Mouse (Mus musculus): ENCODE measurements at regions not wholly inside any gene's neighbourhood (a gene's known extent, or its start where the extent isn't known, plus 50 kb on each side); places are given as distances from the start of the nearest gene placed in this dataset.

- no peak for ATAC-seq (replicated peaks in 1 of 2; ENCODE audit: insufficient read depth in 1 of 2, low FRiP score in 2 of 2, low TSS enrichment in 1 of 2, low read depth in 1 of 2, poor library complexity in 2 of 2, severe bottlenecking in 2 of 2)
These were observed 53.3 kb upstream of the Ptpn12 start for GRCm38 (mm10) chr5:21109030-21109429.

GRCm38 (mm10) chr5:21113377-21113776, 57.7 kb upstream of the Ptpn12 start:
- ATAC-seq (replicated peaks in 1 of 2; ENCODE audit: insufficient read depth in 1 of 2, low FRiP score in 2 of 2, low TSS enrichment in 1 of 2, low read depth in 1 of 2, poor library complexity in 2 of 2, severe bottlenecking in 2 of 2) = peak; percentile 80 to 84

- ATAC-seq (replicated peaks in 1 of 2; ENCODE audit: insufficient read depth in 1 of 2, low FRiP score in 2 of 2, low TSS enrichment in 1 of 2, low read depth in 1 of 2, poor library complexity in 2 of 2, severe bottlenecking in 2 of 2) = peak in 1 of 2 experiments; percentile 41; a peak in 1 of 4 replicates
These were observed 59.8 kb upstream of the Ptpn12 start for GRCm38 (mm10) chr5:21115552-21115951.

GRCm38 (mm10) chr5:21123081-21123480, 63.0 kb upstream of the Gsap start:
- ATAC-seq (replicated peaks in 1 of 2; ENCODE audit: insufficient read depth in 1 of 2, low FRiP score in 2 of 2, low TSS enrichment in 1 of 2, low read depth in 1 of 2, poor library complexity in 2 of 2, severe bottlenecking in 2 of 2) = no peak

GRCm38 (mm10) chr5:21125085-21125484, 61.0 kb upstream of the Gsap start:
- ATAC-seq (replicated peaks in 1 of 2; ENCODE audit: insufficient read depth in 1 of 2, low FRiP score in 2 of 2, low TSS enrichment in 1 of 2, low read depth in 1 of 2, poor library complexity in 2 of 2, severe bottlenecking in 2 of 2) = no peak

- ATAC-seq (replicated peaks in 1 of 2; ENCODE audit: insufficient read depth in 1 of 2, low FRiP score in 2 of 2, low TSS enrichment in 1 of 2, low read depth in 1 of 2, poor library complexity in 2 of 2, severe bottlenecking in 2 of 2) = peak; percentile 67 to 70; a peak in 3 of 4 replicates
These were observed 54.9 kb upstream of the Gsap start for GRCm38 (mm10) chr5:21131173-21131572.

GRCm38 (mm10) chr5:21131943-21132342, 54.1 kb upstream of the Gsap start:
- ATAC-seq (replicated peaks in 1 of 2; ENCODE audit: insufficient read depth in 1 of 2, low FRiP score in 2 of 2, low TSS enrichment in 1 of 2, low read depth in 1 of 2, poor library complexity in 2 of 2, severe bottlenecking in 2 of 2) = peak; percentile 46 to 65; a peak in 2 of 4 replicates

GRCm38 (mm10) chr5:21135476-21135875, 50.6 kb upstream of the Gsap start:
- ATAC-seq (replicated peaks in 1 of 2; ENCODE audit: insufficient read depth in 1 of 2, low FRiP score in 2 of 2, low TSS enrichment in 1 of 2, low read depth in 1 of 2, poor library complexity in 2 of 2, severe bottlenecking in 2 of 2) = no peak

GRCm38 (mm10) chr5:21136081-21136480, 50.0 kb upstream of the Gsap start:
- no peak for ATAC-seq (replicated peaks in 1 of 2; ENCODE audit: insufficient read depth in 1 of 2, low FRiP score in 2 of 2, low TSS enrichment in 1 of 2, low read depth in 1 of 2, poor library complexity in 2 of 2, severe bottlenecking in 2 of 2)
